Mouse (Mus musculus) gastrocnemius, postnatal 4 days (tissue): Measurements from ENCODE around the gene Vrk1. TPM values are rescaled to one million over a fixed set of nuclear protein-coding genes. Genes with fewer than 3 reads are reported as not detected.
A peak's percentile ranks its signal among the peaks of the same experiment; 100 is the strongest.

ENCODE experiments used
- DNase-seq, 2 experiments: peaks; one replicate each; pipeline ENCODE4 v3.0.0; 2021 to 2022; ENCODE audit warnings: low spot score in 2 of 2, mixed read lengths in 2 of 2
- total RNA-seq, 2 experiments: library from RNA; stranded (reverse); gene quantifications; 2 replicates each; pipeline ENCODE4 v1.2.3; 2021

Vrk1 gene
- total RNA-seq, 2 experiments from 2014 or later = 15.1 to 16.7 TPM

- no peak for DNase-seq
Measured at GRCm38 (mm10) chr12:106040259-106040658, 30.2 kb downstream of the Vrk1 start.

GRCm38 (mm10) chr12:106046143-106046795 is 36.2 kb downstream of the Vrk1 start:
- no peak for DNase-seq

GRCm38 (mm10) chr12:106052271-106052670 is 42.2 kb downstream of the Vrk1 start:
- DNase-seq = no peak

- DNase-seq = peak; percentile 51 to 77
Measured at GRCm38 (mm10) chr12:106055799-106056198, 45.8 kb downstream of the Vrk1 start.

GRCm38 (mm10) chr12:106059873-106060573 is 50.0 kb downstream of the Vrk1 start:
- DNase-seq = no peak

GRCm38 (mm10) chr12:106070434-106071155 is 60.6 kb downstream of the Vrk1 start:
- no peak for DNase-seq

- no peak for DNase-seq
Measured at GRCm38 (mm10) chr12:106071575-106072166, 61.6 kb downstream of the Vrk1 start.

- no peak for DNase-seq
Measured at GRCm38 (mm10) chr12:106074371-106075155, 64.5 kb downstream of the Vrk1 start.

- no peak for DNase-seq
Measured at GRCm38 (mm10) chr12:106076131-106076530, 66.1 kb downstream of the Vrk1 start.

GRCm38 (mm10) chr12:106080511-106080910 is 70.5 kb downstream of the Vrk1 start:
- DNase-seq = no peak

GRCm38 (mm10) chr12:106080945-106081747 is 71.1 kb downstream of the Vrk1 start:
- no peak for DNase-seq

GRCm38 (mm10) chr12:106081748-106082140 is 71.7 kb downstream of the Vrk1 start:
- no peak for DNase-seq

GRCm38 (mm10) chr12:106082191-106082957 is 72.3 kb downstream of the Vrk1 start:
- no peak for DNase-seq

- DNase-seq = no peak
Measured at GRCm38 (mm10) chr12:106082958-106083381, 72.9 kb downstream of the Vrk1 start.

- no peak for DNase-seq
Measured at GRCm38 (mm10) chr12:106084126-106084525, 74.1 kb downstream of the Vrk1 start.

- no peak for DNase-seq
Measured at GRCm38 (mm10) chr12:106094827-106095226, 84.8 kb downstream of the Vrk1 start.

- DNase-seq = no peak
Measured at GRCm38 (mm10) chr12:106102003-106102402, 92.0 kb downstream of the Vrk1 start.

GRCm38 (mm10) chr12:106102726-106103643 is 93.0 kb downstream of the Vrk1 start:
- DNase-seq = no peak
